Comparison of ENCODE assay signal across 8 mouse cellular contexts in the genomic region with DNA sequence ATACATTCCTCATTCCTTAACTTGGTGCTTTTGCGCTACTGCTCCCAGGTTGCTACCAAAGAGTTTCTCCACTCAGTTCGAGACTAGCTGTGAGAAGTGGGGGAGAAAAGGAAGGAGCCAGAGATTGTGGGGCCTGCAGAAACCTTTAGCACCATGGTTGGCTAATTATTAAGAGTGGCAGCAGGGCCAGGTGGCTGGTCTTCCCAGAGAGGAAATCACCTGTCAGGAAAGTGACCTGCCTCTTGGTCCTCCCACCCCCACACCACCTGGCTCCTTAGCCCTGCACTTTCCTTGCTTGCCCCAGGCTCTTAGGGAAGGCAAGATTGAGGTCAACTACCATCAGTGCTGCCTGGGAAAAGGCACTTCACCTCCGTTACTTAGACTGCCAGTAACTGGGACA. TPM values are rescaled to one million over a fixed set of nuclear protein-coding genes. Genes with fewer than 3 reads are reported as not detected.
DNase-seq lines count a peak whose midpoint lies in the region; ATAC-seq and TF ChIP-seq lines count a peak whose summit lies in the region.

No protein-coding gene starts in this region.

- in situ Hi-C loops in ES-E14 (cut with MboI; ENCODE audit: low sequenced_read_pairs in 2 of 2, unreplicated experiment in 2 of 2) = no loop called here

- no peak for DNase-seq in heart, postnatal 25 days (ENCODE audit: low spot score)
- peak; percentile 3 for DNase-seq in ES-E14 (ENCODE audit: low read depth, low spot score)
- DNase-seq in urinary bladder, postnatal 4 days (ENCODE audit: low spot score in 2 of 2) = no peak
- no peak for DNase-seq in frontal cortex, postnatal 36 days (ENCODE audit: low spot score in 2 of 2)

- H3K27me3 ChIP-seq in heart, embryonic 12.5 days (replicated peaks) = no peaks in the 10 kb centered on the region
- H3K27me3 ChIP-seq in forebrain, embryonic 15.5 days = no peaks in the 10 kb centered on the region
- no peaks in the 10 kb centered on the region for H3K27me3 ChIP-seq in liver, embryonic 15.5 days

- WGBS in heart, embryonic 12.5 days = 26% methylated on average over 3 of the region's 3 CpGs
- 32% methylated on average over 3 of the region's 3 CpGs for WGBS in forebrain, embryonic 15.5 days
- WGBS in liver, embryonic 15.5 days (ENCODE audit: insufficient replicate concordance) = 32% methylated on average over 3 of the region's 3 CpGs

- H3K4me3 ChIP-seq in heart, embryonic 12.5 days = peak overlapping the region; percentile 75
- peak overlapping the region; percentile 84 to 87 for H3K4me3 ChIP-seq in ES-E14 (ENCODE audit: insufficient read depth in 1 of 2, low read depth in 1 of 2, low read length in 2 of 2, poor library complexity in 1 of 2, severe bottlenecking in 1 of 2)
- peak overlapping the region; percentile 63 for H3K4me3 ChIP-seq in forebrain, embryonic 15.5 days
- peak overlapping the region; percentile 64 for H3K4me3 ChIP-seq in liver, embryonic 15.5 days (replicated peaks)

- H3K9ac ChIP-seq in heart, embryonic 12.5 days = peak overlapping the region; percentile 22; the same call in 1 of the 2 replicates
- peak overlapping the region; percentile 32; the same call in 1 of the 2 replicates for H3K9ac ChIP-seq in ES-E14 (ENCODE audit: insufficient read depth, low read depth, low read length, poor library complexity, severe bottlenecking)
- 0 out of 2 replicates have a peak overlapping the region, but pooled peaks have one; percentile 63 for H3K9ac ChIP-seq in forebrain, embryonic 15.5 days (replicated peaks)
- no peak overlapping the region for H3K9ac ChIP-seq in liver, embryonic 15.5 days

- H3K9me3 ChIP-seq in heart, embryonic 12.5 days (replicated peaks) = no peaks in the 10 kb centered on the region
- no peaks in the 10 kb centered on the region for H3K9me3 ChIP-seq in ES-E14 (ENCODE audit: control insufficient read depth, insufficient read depth, low read depth, low read length)
- H3K9me3 ChIP-seq in forebrain, embryonic 15.5 days = no peaks in the 10 kb centered on the region
- no peaks in the 10 kb centered on the region for H3K9me3 ChIP-seq in liver, embryonic 15.5 days (replicated peaks)

- H3K4me2 ChIP-seq in heart, embryonic 12.5 days = peak overlapping the region; percentile 71
- peak overlapping the region; percentile 55 for H3K4me2 ChIP-seq in forebrain, embryonic 15.5 days (replicated peaks)
- H3K4me2 ChIP-seq in liver, embryonic 15.5 days = peak overlapping the region; percentile 73

- peak overlapping the region; percentile 57; the same call in 1 of the 2 replicates for H3K27ac ChIP-seq in heart, embryonic 12.5 days (ENCODE audit: poor library complexity, severe bottlenecking)
- no peak overlapping the region for H3K27ac ChIP-seq in ES-E14 (ENCODE audit: insufficient read depth, low read depth, low read length, poor library complexity, severe bottlenecking)
- peak overlapping the region; percentile 81; the same call in 1 of the 2 replicates for H3K27ac ChIP-seq in forebrain, embryonic 15.5 days (replicated peaks)
- H3K27ac ChIP-seq in liver, embryonic 15.5 days (replicated peaks) = peak overlapping the region; percentile 53

- peaks cover 20% of the 10 kb centered on the region for H3K4me1 ChIP-seq in heart, embryonic 12.5 days (replicated peaks)
- H3K4me1 ChIP-seq in ES-E14 (ENCODE audit: control insufficient read depth in 2 of 2, insufficient read depth in 2 of 2, low read length in 2 of 2, poor library complexity in 1 of 2) = 0 out of 4 replicates have a peak, but pooled peaks cover 0 to 2% of the 10 kb centered on the region in 2 experiments
- peaks cover 16% of the 10 kb centered on the region for H3K4me1 ChIP-seq in forebrain, embryonic 15.5 days
- peaks cover 9% of the 10 kb centered on the region; the same call in 1 of the 2 replicates for H3K4me1 ChIP-seq in liver, embryonic 15.5 days (replicated peaks)

- intact Hi-C loops in heart, postnatal 25 days (cut with DNase I) = loop anchor here (10.0 kb wide), 2 partner anchors 210 to 280 kb away; a partner anchor contains a TSS

- H3K36me3 ChIP-seq in heart, embryonic 12.5 days = no peaks in the 10 kb centered on the region
- H3K36me3 ChIP-seq in ES-E14 (ENCODE audit: control insufficient read depth, insufficient read depth, low read length, poor library complexity, severe bottlenecking) = no peaks in the 10 kb centered on the region
- H3K36me3 ChIP-seq in forebrain, embryonic 15.5 days = no peaks in the 10 kb centered on the region
- H3K36me3 ChIP-seq in liver, embryonic 15.5 days (replicated peaks) = no peaks in the 10 kb centered on the region

- 0 out of 2 replicates have a peak, but pooled peaks have one; percentile 3 for ATAC-seq in heart, embryonic 12.5 days (ENCODE audit: insufficient number of reproducible peaks, low FRiP score)
- ATAC-seq in forebrain, embryonic 15.5 days (replicated peaks) = no peak
- no peak for ATAC-seq in liver, embryonic 15.5 days (ENCODE audit: insufficient read depth)
- ATAC-seq in megakaryocyte progenitor cell, adult 5-6 weeks (replicated peaks; ENCODE audit: poor library complexity) = no peak

TF ChIP-seq in ES-E14, 5 proteins besides CTCF, POLR2A, EP300 and RAD21:
- TF ChIP-seq ZC3H11A (IDR thresholded peaks at IDR 0.05; ENCODE audit: borderline replicate concordance, low read depth, low read length) (no peak), CHD2 (IDR thresholded peaks at IDR 0.05; ENCODE audit: low read depth, low read length) (no peak), MAFK (IDR thresholded peaks at IDR 0.05; ENCODE audit: insufficient read depth, low read depth, low read length) (no peak), ZNF384 (IDR thresholded peaks at IDR 0.05; ENCODE audit: low read depth, low read length) (no peak), HCFC1 (IDR thresholded peaks at IDR 0.05; ENCODE audit: borderline replicate concordance, insufficient read depth, low read length) (no peak)

RNA-seq across cellular contexts. Expression of a gene that starts 0.5 kb away (rescaled TPM):
- 7.8 and 7.9 TPM in 2 replicates for polyA plus RNA-seq in heart, embryonic 12.5 days (2016; fragmentation: Nextera tagmentation; extraction: Ambion mirVana)
- total RNA-seq in heart, postnatal 25 days (2021) = 1 to 10 TPM; 5.3 to 5.9 TPM
- total RNA-seq in ES-E14 (2012; rRNA removed) = 8.0 and 8.6 TPM in 2 replicates
- 11.6 TPM in 2 replicates for polyA plus RNA-seq in forebrain, embryonic 15.5 days (2015; fragmentation: Nextera tagmentation; extraction: Ambion mirVana)
- 1.6 and 1.7 TPM in 2 replicates for polyA plus RNA-seq in liver, embryonic 15.5 days (2015; fragmentation: Nextera tagmentation; extraction: Ambion mirVana)
- 4.4 and 5.4 TPM in 2 replicates for total RNA-seq in megakaryocyte progenitor cell, adult 5-6 weeks (2015)
- 6.4 and 7.2 TPM in 2 replicates for total RNA-seq in megakaryocyte progenitor cell, adult 5-6 weeks (2017)
